Mouse (Mus musculus) layer of hippocampus, postnatal 10 days (tissue): Measurements from ENCODE around the gene Sspn. TPM values are rescaled to one million over a fixed set of nuclear protein-coding genes. Genes with fewer than 3 reads are reported as not detected.

Experiments
- DNase-seq, 2 experiments: peaks; one replicate each; pipeline ENCODE4 v3.0.0; 2021; ENCODE audit warnings: low spot score in 2 of 2
- total RNA-seq, 2 experiments: library from RNA; stranded (reverse); gene quantifications; 2 replicates each; pipeline ENCODE4 v1.2.3; 2021

Sspn gene
- total RNA-seq, 2 experiments from 2014 or later: 5.3 to 5.5 TPM

DNA sequence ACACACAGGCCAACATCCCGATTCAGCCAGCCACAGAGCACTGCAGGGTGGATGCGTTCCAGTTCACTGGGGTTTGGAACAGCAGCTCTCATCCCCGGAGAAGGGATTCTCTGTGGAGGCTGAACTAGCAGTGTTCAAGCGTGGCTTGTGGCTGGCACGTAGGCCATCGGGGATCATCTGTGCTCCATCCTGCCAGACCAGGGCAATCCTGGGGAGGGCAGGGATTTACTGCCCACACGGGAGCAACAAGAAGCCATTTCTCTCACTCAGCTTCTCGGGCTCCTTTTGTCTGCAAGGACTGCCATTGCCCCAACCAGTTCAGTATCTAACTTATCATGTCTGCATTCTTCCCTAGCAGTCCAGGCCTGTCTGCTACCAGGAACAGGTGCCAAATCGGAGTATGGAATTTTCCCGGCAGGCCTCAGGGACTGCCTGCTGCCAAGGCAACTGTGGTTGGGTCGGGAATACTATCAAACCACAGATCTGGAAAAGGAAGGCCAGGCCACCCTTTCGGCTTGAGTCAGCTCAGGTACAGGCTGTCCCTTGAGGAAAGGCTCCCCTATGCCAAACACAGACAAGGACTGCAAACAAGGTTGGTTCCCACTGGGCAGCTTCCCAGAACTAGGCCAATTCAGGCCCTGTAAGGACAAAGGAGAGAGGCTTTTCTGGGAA, 78.8 kb downstream of the Sspn start:
- DNase-seq: peak; percentile 46 to 62

- no peak for DNase-seq
These were observed 82.9 kb downstream of the Sspn start for GRCm38 (mm10) chr6:146014312-146014711.

Other genes starting within 250 kb of the Sspn start
- gene Rassf8, start 184.9 kb upstream of the Sspn start, total RNA-seq: 10 to 100 TPM; 13.5 to 14.1 TPM
- 10 to 100 TPM; 15.5 to 19.3 TPM for gene Bhlhe41, start 66.1 kb upstream of the Sspn start, total RNA-seq